Mouse (Mus musculus) bone marrow macrophage, adult 2 months (primary cell): Measurements from ENCODE around the gene 2510009E07Rik. TPM values are rescaled to one million over a fixed set of nuclear protein-coding genes. Genes with fewer than 3 reads are reported as not detected.
"Not testable (repeated sequence)": the region's sequence is repeated elsewhere in the genome, so short reads cannot be mapped to it uniquely, and the experiment has no call there.

Source experiments
- H3K27ac ChIP-seq: 2 replicates; pipeline ENCODE4 v1.5.1; 2012; ENCODE audit warnings: low read depth, low read length; ENCODE audit not compliant: insufficient read depth
- H3K4me1 ChIP-seq: 2 replicates; pipeline ENCODE4 v1.6.1; 2012; ENCODE audit warnings: low read length; ENCODE audit not compliant: control insufficient read depth, insufficient read depth
- H3K4me3 ChIP-seq: 2 replicates; pipeline ENCODE4 v1.5.1; 2012; ENCODE audit warnings: mild to moderate bottlenecking, low read length, moderate library complexity; ENCODE audit not compliant: insufficient read depth
- CTCF ChIP-seq: IDR thresholded peaks from 2 replicates; pipeline ENCODE4 v1.5.1; 2012; ENCODE audit warnings: low read depth, mild to moderate bottlenecking, low read length, moderate library complexity
- POLR2A ChIP-seq: IDR thresholded peaks from 2 replicates; pipeline ENCODE4 v1.6.1; 2012; ENCODE audit warnings: mild to moderate bottlenecking, low read depth, low read length, borderline replicate concordance
- polyA plus RNA-seq: library from polyadenylated mRNA; stranded (reverse); fragments of >200 nt; gene quantifications from 2 replicates; pipeline ENCODE4 v1.2.4, GENCODE M21; 2012; ENCODE audit not compliant: missing spikeins, insufficient read depth, insufficient read length

2510009E07Rik gene
- polyA plus RNA-seq, 1 experiment: 27.0 TPM

DNA sequence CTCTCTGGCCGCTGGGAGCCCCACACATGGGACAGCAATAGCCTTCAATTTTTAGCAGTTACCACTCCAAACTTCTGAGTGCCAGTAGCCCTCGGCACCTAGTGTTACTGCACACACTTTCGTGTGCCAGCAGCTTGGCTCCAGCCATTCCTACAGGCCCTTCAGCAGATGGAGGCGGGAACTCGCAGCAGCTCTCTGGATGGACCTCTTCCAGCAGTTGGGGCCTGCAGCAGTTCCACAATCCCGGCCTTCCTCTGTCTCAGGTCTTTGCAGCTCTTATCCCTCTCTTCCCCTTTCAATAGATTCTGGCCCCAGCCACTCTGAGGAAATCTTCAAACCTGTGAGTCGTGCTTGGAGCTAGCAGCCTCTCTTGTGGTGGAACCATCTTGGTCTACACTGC, 17.7 kb downstream of the 2510009E07Rik start:
- peaks cover 6% of the 10 kb centered on the region for H3K4me1 ChIP-seq
- H3K4me3 ChIP-seq: no peak overlapping the region
- no peak for TF ChIP-seq CTCF
- TF ChIP-seq POLR2A: no peak
- no peak overlapping the region for H3K27ac ChIP-seq

DNA sequence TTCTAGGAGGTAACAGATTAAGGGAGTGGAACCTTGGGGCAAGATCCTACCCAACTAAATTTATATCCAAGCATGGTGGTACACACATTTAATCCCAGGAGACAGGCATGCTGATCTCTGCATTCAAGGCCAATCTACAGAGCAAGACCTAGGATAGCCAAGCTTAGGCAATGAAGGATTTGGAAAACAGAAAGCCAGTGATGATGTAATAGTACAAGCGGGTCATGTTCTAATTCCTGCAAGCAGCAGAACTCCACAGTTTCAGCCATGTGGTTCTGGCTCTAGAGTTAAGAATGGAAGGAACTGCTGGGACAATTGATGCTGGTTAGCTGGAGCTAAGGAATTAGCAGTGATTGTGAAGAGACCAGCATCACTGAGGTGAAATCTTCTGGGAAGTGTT, 20.8 kb downstream of the 2510009E07Rik start:
- not testable (repeated sequence) for H3K4me1 ChIP-seq, H3K4me3 ChIP-seq, H3K27ac ChIP-seq

GRCm38 (mm10) chr16:21673046-21673445, 21.4 kb downstream of the 2510009E07Rik start:
- not testable (repeated sequence) for H3K4me3 ChIP-seq, H3K4me1 ChIP-seq, H3K27ac ChIP-seq

DNA sequence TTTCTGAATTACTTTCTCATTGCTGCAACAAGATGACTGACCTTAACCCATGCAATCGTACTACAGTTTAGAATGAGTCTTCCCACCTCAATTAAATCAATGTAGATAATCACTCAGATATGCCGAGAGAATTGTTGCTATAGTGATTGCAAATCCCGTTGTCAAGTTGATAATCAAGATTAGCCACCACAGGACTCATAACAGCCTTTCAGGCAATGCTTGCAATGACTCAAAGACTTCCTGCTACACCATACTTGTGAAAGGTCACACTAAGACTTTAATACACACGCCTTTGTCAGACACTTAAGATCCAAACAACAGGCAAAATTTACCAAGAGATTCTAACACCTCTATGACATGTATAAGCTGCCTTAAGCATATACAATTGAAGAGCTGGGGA, 22.6 kb downstream of the 2510009E07Rik start:
- H3K27ac ChIP-seq: no peak overlapping the region
- peaks cover 3% of the 10 kb centered on the region; the same call in 1 of the 2 replicates for H3K4me1 ChIP-seq
- no peak overlapping the region for H3K4me3 ChIP-seq
- TF ChIP-seq POLR2A (no peak), CTCF (no peak)

- 0 out of 2 replicates have a peak, but pooled peaks cover 2% of the 10 kb centered on the region for H3K4me1 ChIP-seq
- no peak overlapping the region for H3K4me3 ChIP-seq
- H3K27ac ChIP-seq: no peak overlapping the region
- TF ChIP-seq POLR2A: no peak
- TF ChIP-seq CTCF: no peak
These were observed 29.0 kb downstream of the 2510009E07Rik start for GRCm38 (mm10) chr16:21665423-21665986.

GRCm38 (mm10) chr16:21664633-21665363, 29.7 kb downstream of the 2510009E07Rik start:
- no peak overlapping the region for H3K4me3 ChIP-seq
- 0 out of 2 replicates have a peak, but pooled peaks cover 2% of the 10 kb centered on the region for H3K4me1 ChIP-seq
- TF ChIP-seq POLR2A: no peak
- TF ChIP-seq CTCF: no peak
- no peak overlapping the region for H3K27ac ChIP-seq

GRCm38 (mm10) chr16:21655961-21656360, 38.5 kb downstream of the 2510009E07Rik start:
- Histone ChIP-seq H3K4me1 (peaks cover 7% of the 10 kb centered on the region), H3K27ac (no peak overlapping the region), H3K4me3 (no peak overlapping the region)
- TF ChIP-seq POLR2A: no peak
- no peak for TF ChIP-seq CTCF

DNA sequence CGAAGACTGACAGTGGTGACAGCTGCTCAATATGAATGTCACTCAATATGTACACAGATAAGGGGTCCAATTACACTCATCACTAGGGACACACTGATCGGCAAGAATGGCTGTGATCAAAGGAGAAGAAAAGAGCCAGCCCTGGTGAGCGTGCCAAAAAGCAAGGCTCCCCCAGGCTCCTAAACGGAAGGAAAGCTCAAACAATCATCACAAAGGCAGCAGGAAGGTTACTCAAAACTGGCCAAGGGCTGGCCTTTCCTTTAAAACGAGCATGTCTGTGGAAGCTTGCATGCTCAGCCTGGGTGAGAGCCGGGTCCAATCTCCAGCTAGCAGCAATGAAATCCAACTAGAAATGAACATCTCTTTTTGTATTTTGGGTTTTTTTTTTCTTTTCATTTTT, 39.2 kb downstream of the 2510009E07Rik start:
- no peak for TF ChIP-seq POLR2A
- TF ChIP-seq CTCF: no peak
- Histone ChIP-seq H3K4me3 (no peak overlapping the region), H3K27ac (no peak overlapping the region), H3K4me1 (peaks cover 7% of the 10 kb centered on the region)

DNA sequence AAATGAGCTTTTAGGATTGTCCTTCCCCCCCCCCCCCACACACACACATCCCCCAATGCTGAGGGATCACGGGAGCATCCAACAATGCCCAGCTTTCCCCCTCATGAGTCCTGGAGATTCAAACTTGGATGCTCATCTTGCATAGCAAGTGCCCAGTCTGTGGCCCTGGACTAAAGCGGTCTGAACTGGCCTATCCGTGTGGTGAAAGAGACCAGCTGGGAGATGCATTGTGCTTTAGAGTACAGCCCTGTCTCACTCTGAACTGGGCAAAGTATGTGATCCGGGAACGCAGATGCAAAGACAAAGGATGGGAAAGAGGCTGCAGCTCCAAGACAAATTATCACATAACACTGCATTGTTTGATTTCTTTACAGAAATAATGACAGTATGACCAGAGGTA, 40.1 kb downstream of the 2510009E07Rik start:
- TF ChIP-seq CTCF: no peak
- no peak for TF ChIP-seq POLR2A
- Histone ChIP-seq H3K4me3 (no peak overlapping the region), H3K27ac (no peak overlapping the region), H3K4me1 (peaks cover 7% of the 10 kb centered on the region)

DNA sequence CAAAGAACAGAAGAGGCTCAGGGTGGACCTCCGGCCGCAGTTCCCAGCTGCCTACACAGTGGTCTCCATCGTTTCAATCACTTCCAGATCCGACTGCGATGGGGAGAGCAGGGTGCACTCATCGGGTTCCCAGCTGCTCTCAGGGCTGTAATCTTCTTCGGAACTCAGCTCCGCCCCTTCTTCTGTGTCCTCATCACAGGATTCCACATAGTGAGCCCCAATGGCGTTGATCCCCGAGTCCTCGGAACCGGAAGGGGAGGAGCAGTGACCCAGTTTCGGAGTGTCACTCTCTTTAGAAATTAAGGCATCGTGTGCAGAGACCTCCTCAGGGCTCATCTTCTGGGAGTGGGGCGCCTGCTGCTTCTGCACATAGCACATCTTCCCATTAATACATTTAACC, 41.3 kb downstream of the 2510009E07Rik start:
- H3K4me1 ChIP-seq: peaks cover 7% of the 10 kb centered on the region
- no peak overlapping the region for H3K27ac ChIP-seq
- H3K4me3 ChIP-seq: no peak overlapping the region
- TF ChIP-seq CTCF (no peak), POLR2A (no peak)

GRCm38 (mm10) chr16:21651161-21651560, 43.3 kb downstream of the 2510009E07Rik start:
- Histone ChIP-seq H3K27ac (no peak overlapping the region), H3K4me3 (no peak overlapping the region)

More at GRCm38 (mm10) chr16:21651161-21651560, 43.3 kb downstream of the 2510009E07Rik start:
- no peak for TF ChIP-seq POLR2A
- no peak for TF ChIP-seq CTCF
- H3K4me1 ChIP-seq: peaks cover 10% of the 10 kb centered on the region
